Mouse (Mus musculus) heart, embryonic 14.5 days (tissue): ENCODE measurements at regions not wholly inside any gene's neighbourhood (a gene's known extent, or its start where the extent isn't known, plus 50 kb on each side); places are given as distances from the start of the nearest gene placed in this dataset.

ENCODE experiments used
- ATAC-seq: fragments of 200-750 bp; cut with Nextera tagmentation; 2 replicates; pipeline ENCODE4 v1.8.0; 2017; ENCODE audit warnings: low read depth, moderate TSS enrichment; ENCODE audit not compliant: insufficient number of reproducible peaks, insufficient read depth, low FRiP score
- H3K27ac ChIP-seq, 2 experiments: fragments of 200-500 bp in 1 of 2; fragments of 300-500 bp in 1 of 2; sonication (generic) in 1 of 2; replicated peaks in 1 of 2; 2 replicates each; pipeline ENCODE4 v1.5.1; 2012 to 2014; ENCODE audit warnings: low read depth in 2 of 2, low read length in 2 of 2, control low read depth in 1 of 2, mild to moderate bottlenecking in 1 of 2, mixed read lengths in 1 of 2; ENCODE audit not compliant: control insufficient read depth in 1 of 2, insufficient read depth in 1 of 2
- H3K27me3 ChIP-seq: fragments of 300-500 bp; sonication (generic); 2 replicates; pipeline ENCODE4 v1.6.1; 2014; ENCODE audit warnings: mild to moderate bottlenecking, low read length, control low read depth; ENCODE audit not compliant: control insufficient read depth, insufficient read depth
- H3K36me3 ChIP-seq: fragments of 300-500 bp; sonication (generic); 2 replicates; pipeline ENCODE4 v1.6.1; 2014; ENCODE audit warnings: mild to moderate bottlenecking, control low read depth, low read length, mixed read lengths; ENCODE audit not compliant: control insufficient read depth, insufficient read depth
- H3K4me1 ChIP-seq, 2 experiments: fragments of 200-500 bp in 1 of 2; fragments of 300-500 bp in 1 of 2; sonication (generic) in 1 of 2; 2 replicates each; pipeline ENCODE4 v1.6.1; 2012 to 2014; ENCODE audit warnings: low read length in 2 of 2, control low read depth in 1 of 2, mixed read lengths in 1 of 2; ENCODE audit not compliant: control insufficient read depth in 2 of 2, insufficient read depth in 2 of 2
- H3K4me2 ChIP-seq: fragments of 300-500 bp; sonication (generic); 2 replicates; pipeline ENCODE4 v1.6.1; 2014; ENCODE audit warnings: mild to moderate bottlenecking, low read length
- H3K4me3 ChIP-seq, 2 experiments: fragments of 200-500 bp in 1 of 2; fragments of 300-500 bp in 1 of 2; sonication (generic) in 1 of 2; 2 replicates each; pipeline ENCODE4 v1.5.1; 2012 to 2014; ENCODE audit warnings: low read length in 2 of 2, mild to moderate bottlenecking in 2 of 2, control low read depth in 1 of 2, low read depth in 1 of 2, moderate library complexity in 1 of 2; ENCODE audit not compliant: control insufficient read depth in 1 of 2, insufficient read depth in 1 of 2
- H3K9ac ChIP-seq: fragments of 300-500 bp; sonication (generic); 2 replicates; pipeline ENCODE4 v1.6.1; 2014; ENCODE audit warnings: mild to moderate bottlenecking, low read length
- H3K9me3 ChIP-seq: fragments of 300-500 bp; sonication (generic); 2 replicates; pipeline ENCODE4 v1.6.1; 2016; ENCODE audit warnings: low read length, control low read depth; ENCODE audit not compliant: control insufficient read depth
- WGBS: fragments of 180-500 bp; shearing (Covaris S2); extraction: QIAGEN DNeasy Blood & Tissue Kit; methylation state at CpG from one replicate; pipeline ENCODE4 v1.1.7; 2014; 5-methylcytosine and 5-hydroxymethylcytosine counted together

- Histone ChIP-seq H3K9me3 (no peaks in the 10 kb centered on the region), H3K4me3 (no peak overlapping the region), H3K27ac (no peak overlapping the region), H3K9ac (no peak overlapping the region), H3K4me2 (no peak overlapping the region), H3K36me3 (no peaks in the 10 kb centered on the region), H3K4me1 (peaks cover 9 to 11% of the 10 kb centered on the region in 2 experiments; a peak in 3 of 4 replicates), H3K27me3 (no peaks in the 10 kb centered on the region)
- 80% methylated on average over 1 of the region's 1 CpGs for WGBS
- ATAC-seq = no peak
Measured at GRCm38 (mm10) chr16:30693839-30694527, 94.5 kb downstream of the Fam43a start.

GRCm38 (mm10) chr16:30695691-30696090 lies 96.2 kb downstream of the Fam43a start:
- 75% methylated on average over 8 of the region's 8 CpGs for WGBS
- no peak overlapping the region for H3K27ac ChIP-seq
- H3K4me2 ChIP-seq = no peak overlapping the region
- ATAC-seq = no peak
- no peaks in the 10 kb centered on the region for H3K27me3 ChIP-seq
- peaks cover 11 to 12% of the 10 kb centered on the region in 2 experiments; a peak in 3 of 4 replicates for H3K4me1 ChIP-seq
- H3K9ac ChIP-seq = no peak overlapping the region
- H3K4me3 ChIP-seq = no peak overlapping the region
- no peaks in the 10 kb centered on the region for H3K36me3 ChIP-seq
- no peaks in the 10 kb centered on the region for H3K9me3 ChIP-seq

- 48% methylated on average over 4 of the region's 4 CpGs for WGBS
- H3K9ac ChIP-seq = no peak overlapping the region
- H3K4me1 ChIP-seq = peaks cover 10 to 18% of the 10 kb centered on the region in 2 experiments; a peak in 3 of 4 replicates
- no peaks in the 10 kb centered on the region for H3K27me3 ChIP-seq
- no peak for ATAC-seq
- H3K36me3 ChIP-seq = no peaks in the 10 kb centered on the region
- H3K27ac ChIP-seq = no peak overlapping the region
- no peak overlapping the region for H3K4me2 ChIP-seq
- no peak overlapping the region for H3K4me3 ChIP-seq
- H3K9me3 ChIP-seq = no peaks in the 10 kb centered on the region
Measured at GRCm38 (mm10) chr16:30697209-30697608, 97.7 kb downstream of the Fam43a start.

GRCm38 (mm10) chr16:30697806-30698205 lies 98.3 kb downstream of the Fam43a start:
- H3K27ac ChIP-seq = no peak overlapping the region
- H3K4me2 ChIP-seq = no peak overlapping the region
- H3K9ac ChIP-seq = no peak overlapping the region
- H3K4me3 ChIP-seq = no peak overlapping the region
- no peak for ATAC-seq
- peaks cover 9 to 18% of the 10 kb centered on the region in 2 experiments; a peak in 3 of 4 replicates for H3K4me1 ChIP-seq
- WGBS = 81% methylated on average over 2 of the region's 2 CpGs
- no peaks in the 10 kb centered on the region for H3K27me3 ChIP-seq
- no peaks in the 10 kb centered on the region for H3K9me3 ChIP-seq
- H3K36me3 ChIP-seq = no peaks in the 10 kb centered on the region

- Histone ChIP-seq H3K27ac (no peak overlapping the region), H3K4me3 (no peak overlapping the region), H3K9ac (no peak overlapping the region), H3K36me3 (no peaks in the 10 kb centered on the region), H3K4me2 (no peak overlapping the region), H3K4me1 (peaks cover 4 to 7% of the 10 kb centered on the region in 2 experiments; a peak in 2 of 4 replicates), H3K27me3 (no peaks in the 10 kb centered on the region), H3K9me3 (peaks cover 9% of the 10 kb centered on the region; the same call in 1 of the 2 replicates)
- WGBS = 89% methylated on average over 8 of the region's 8 CpGs
- no peak for ATAC-seq
Measured at GRCm38 (mm10) chr16:30703831-30704230, 104.3 kb downstream of the Fam43a start.

GRCm38 (mm10) chr16:30709501-30709900 lies 110.0 kb downstream of the Fam43a start:
- H3K27me3 ChIP-seq = no peaks in the 10 kb centered on the region
- H3K27ac ChIP-seq = no peak overlapping the region
- no peak overlapping the region for H3K4me2 ChIP-seq
- no peak for ATAC-seq
- 78% methylated on average over 15 of the region's 15 CpGs for WGBS
- H3K9ac ChIP-seq = no peak overlapping the region
- H3K4me3 ChIP-seq = no peak overlapping the region
- peaks cover 9% of the 10 kb centered on the region; the same call in 1 of the 2 replicates for H3K9me3 ChIP-seq
- no peaks in the 10 kb centered on the region for H3K36me3 ChIP-seq
- peaks cover 0 to 2% of the 10 kb centered on the region in 2 experiments; a peak in 2 of 4 replicates for H3K4me1 ChIP-seq

GRCm38 (mm10) chr16:30709975-30710374 lies 110.5 kb downstream of the Fam43a start:
- Histone ChIP-seq H3K4me1 (peaks cover 0 to 2% of the 10 kb centered on the region in 2 experiments; a peak in 2 of 4 replicates), H3K4me2 (no peak overlapping the region), H3K4me3 (no peak overlapping the region), H3K9ac (no peak overlapping the region), H3K27me3 (no peaks in the 10 kb centered on the region), H3K27ac (no peak overlapping the region), H3K9me3 (peaks cover 9% of the 10 kb centered on the region; the same call in 1 of the 2 replicates), H3K36me3 (no peaks in the 10 kb centered on the region)
- no peak for ATAC-seq
- WGBS = 81% methylated on average over 2 of the region's 2 CpGs
